Mouse (Mus musculus): ENCODE results near the gene Zfp867. TPM values are rescaled to one million over a fixed set of nuclear protein-coding genes. Genes with fewer than 3 reads are reported as not detected.

The Zfp867 gene
- total RNA-seq, 2 experiments from 2014 or later = 3.9 to 4.8 TPM

DNA sequence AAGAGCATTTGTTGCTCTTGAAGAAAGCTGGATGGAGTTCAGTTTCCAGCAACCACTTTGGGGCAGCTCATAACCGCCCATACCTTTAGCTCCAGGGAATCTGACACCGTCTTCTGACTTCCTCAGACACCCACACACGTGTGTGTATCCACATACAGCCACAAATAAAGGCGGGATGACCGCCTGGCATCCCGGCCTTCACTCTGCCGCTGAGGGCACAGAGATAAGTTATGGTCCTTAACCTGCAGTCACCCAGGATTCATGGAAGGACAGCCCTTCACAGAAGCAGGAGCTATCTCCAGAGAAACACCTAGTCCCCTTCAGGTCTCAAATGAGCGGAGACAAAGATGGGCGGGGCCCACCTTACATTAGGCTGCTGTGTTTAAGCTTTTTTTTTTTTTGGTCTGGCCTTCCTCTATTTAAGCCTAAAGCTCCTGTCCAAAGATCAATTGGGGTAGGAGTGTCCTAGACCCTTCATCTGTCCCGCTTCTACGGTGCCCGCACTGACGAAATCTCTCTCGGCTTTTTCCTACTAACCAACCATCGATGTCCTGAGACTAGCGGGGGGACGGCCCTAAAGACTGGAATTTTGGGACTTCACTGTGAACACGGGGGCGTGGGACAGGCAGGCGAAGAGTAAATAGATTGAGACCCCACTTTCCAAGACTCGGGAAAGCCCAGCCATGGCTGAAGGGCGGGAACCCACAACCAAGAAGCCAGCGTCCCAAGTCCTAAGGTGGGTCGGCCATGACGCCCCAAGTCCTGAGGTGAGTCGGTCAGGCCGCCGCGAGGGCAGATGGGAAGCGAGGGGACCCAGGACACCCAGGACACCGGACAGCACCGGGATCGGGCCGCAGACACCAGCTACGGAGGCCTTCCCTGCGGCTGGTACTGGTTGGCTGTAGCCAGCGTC lies 605 bp downstream of the Zfp867 start:
- DNase-seq (ENCODE audit: low spot score in 2 of 2) = no peak
- intact Hi-C loops (cut with DNase I) = no loop called here

DNA sequence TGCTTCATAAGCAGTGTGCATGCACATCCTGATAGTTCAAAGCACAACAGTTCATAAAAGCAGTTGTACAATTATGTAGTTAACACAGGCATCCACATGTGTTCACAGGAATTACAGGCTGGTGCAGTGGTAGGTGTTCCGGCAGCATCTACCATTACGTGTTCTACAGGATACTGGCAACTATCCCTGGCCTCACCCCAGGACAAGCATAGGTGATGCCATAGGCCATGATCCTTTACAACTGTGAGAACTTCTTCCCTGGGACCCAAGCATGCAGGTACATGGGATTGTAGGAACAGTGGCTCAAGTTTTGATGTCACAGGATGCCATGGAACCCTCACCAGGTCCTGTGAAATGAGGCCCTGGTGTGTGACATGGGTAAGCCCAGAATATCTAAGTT lies 11.8 kb downstream of the Zfp867 start:
- intact Hi-C loops (cut with DNase I) = no loop called here

DNA sequence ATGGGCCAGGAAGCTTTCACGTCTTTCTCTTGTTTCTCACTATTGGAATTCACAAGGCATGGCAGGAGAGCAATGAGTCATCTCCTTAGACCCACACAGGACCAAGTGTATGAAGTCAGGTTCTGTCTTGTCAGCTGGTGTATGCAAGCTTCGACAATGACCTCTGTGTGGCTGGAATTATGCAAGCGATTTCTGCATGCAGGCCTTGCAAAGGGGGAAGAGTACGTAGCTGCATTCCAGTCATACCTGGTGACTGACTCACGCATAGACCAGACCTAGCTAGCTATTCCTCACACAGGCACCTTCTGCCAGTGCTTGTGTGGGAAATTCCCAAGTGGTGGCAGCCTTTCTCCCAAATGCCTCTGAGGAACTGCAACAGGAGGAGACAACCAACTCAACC lies 13.3 kb downstream of the Zfp867 start:
- intact Hi-C loops (cut with DNase I) = no loop called here
- DNase-seq (ENCODE audit: low spot score in 2 of 2) = peak in 1 of 2 experiments; percentile 38

More for the DNA sequence above, 11.8 kb downstream of the Zfp867 start:
- DNase-seq (ENCODE audit: low spot score in 2 of 2) = no peak

DNA sequence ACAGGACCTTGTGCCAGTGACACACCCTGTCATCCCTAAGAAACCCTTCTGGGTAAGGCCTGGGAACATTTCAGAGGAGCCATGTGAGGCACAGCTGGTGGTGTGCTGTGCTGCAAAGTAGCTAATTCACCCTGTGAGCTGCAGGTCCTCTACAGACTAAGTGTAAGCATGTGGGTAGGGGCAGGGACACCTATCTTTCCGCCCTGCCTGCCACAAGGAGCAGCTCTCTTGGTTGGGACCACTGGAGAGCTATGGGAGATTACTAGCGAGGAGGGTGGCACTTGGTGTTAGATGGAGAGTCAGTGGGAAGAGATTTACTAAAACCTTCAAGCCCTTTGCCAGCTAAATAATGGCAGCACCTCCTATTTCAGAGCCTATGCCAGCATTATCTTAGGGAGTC lies 15.4 kb downstream of the Zfp867 start:
- DNase-seq (ENCODE audit: low spot score in 2 of 2) = no peak
- intact Hi-C loops (cut with DNase I) = no loop called here

DNA sequence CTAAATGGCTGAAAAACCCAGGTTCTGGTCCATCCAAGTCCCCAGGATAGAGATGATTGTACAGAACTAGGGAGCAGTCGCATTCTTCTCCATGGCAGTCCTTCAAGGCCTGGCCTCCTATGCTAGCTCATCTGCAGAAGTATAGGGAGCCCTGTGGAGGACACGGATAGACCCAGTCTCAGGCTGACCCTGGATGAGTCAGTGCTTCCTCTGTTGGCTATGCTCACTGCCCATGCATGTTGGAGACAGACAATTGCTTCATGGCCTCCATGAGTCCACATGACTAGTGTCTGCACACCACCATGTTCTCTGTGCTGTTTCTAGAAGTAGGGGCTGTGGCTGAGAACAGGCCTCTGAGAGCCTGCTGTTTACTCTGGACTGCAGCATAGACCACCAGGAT lies 15.9 kb downstream of the Zfp867 start:
- no peak for DNase-seq (ENCODE audit: low spot score in 2 of 2)
- intact Hi-C loops (cut with DNase I) = no loop called here

DNA sequence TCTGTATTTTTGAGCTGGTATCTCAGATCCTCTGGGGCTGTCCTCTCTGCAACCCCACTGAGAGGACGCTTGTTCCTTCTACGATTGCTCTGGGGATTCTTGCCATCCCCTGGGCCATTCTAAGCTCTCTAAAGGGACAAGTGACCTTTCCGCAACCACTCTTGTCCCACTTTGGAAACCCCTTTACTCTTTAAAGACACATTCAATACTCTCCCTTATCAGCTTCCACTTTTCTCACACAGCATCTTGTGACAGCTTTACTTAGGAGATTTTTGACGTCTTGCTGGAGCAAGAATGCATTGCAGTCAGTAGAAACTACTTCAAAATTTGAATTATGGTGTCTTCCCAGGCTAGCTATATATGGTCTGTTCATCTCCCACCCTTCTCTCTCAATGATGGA lies 21.2 kb downstream of the Zfp867 start, which contains the start of gene Snap47:
Gene Snap47, minus strand, starts transcription at position 101 of the 400 bp plus-strand sequence.
- intact Hi-C loops (cut with DNase I) = no loop called here
- no peak for DNase-seq (ENCODE audit: low spot score in 2 of 2)

DNA sequence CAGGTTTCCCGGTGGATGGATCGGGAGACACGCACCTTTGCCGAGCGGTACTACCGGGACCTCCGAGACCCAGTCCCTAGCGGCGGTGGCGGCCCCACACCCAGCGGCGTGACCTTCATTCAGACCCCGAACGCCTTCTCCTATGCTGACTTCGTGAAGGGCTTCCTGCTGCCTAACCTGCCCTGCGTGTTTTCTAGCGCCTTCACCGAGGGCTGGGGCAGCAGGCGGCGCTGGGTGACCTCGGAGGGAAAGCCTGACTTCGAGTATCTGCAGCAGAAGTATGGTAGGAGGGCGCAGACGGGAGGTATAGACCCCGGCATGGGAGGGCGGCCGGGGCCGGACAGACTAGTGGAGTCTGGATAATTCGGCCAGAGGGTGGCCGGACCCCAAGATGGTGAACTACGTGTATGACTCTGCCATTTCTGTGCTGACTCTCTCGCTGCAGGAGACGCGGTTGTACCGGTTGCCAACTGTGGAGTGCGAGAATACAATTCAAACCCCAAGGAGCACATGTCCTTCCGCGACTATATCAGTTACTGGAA lies 22.0 kb downstream of the Zfp867 start:
- intact Hi-C loops (cut with DNase I) = no loop called here
- peak in 1 of 2 experiments; percentile 34 for DNase-seq (ENCODE audit: low spot score in 2 of 2)

GRCm38 (mm10) chr11:59449741-59450229 lies 22.5 kb downstream of the Zfp867 start, which contains the start of gene Jmjd4:
Gene Jmjd4, plus strand, starts transcription at chr11:59450045.
- intact Hi-C loops (cut with DNase I) = no loop called here

GRCm38 (mm10) chr11:59443102-59443501 lies 29.2 kb downstream of the Zfp867 start:
- intact Hi-C loops (cut with DNase I) = no loop called here
- DNase-seq (ENCODE audit: low spot score in 2 of 2) = no peak

More at GRCm38 (mm10) chr11:59449741-59450229, 22.5 kb downstream of the Zfp867 start, which contains the start of gene Jmjd4:
- DNase-seq (ENCODE audit: low spot score in 2 of 2) = peak; percentile 93 to 94

- DNase-seq (ENCODE audit: low spot score in 2 of 2) = no peak
These were observed 34.3 kb downstream of the Zfp867 start for GRCm38 (mm10) chr11:59437954-59438353.

DNA sequence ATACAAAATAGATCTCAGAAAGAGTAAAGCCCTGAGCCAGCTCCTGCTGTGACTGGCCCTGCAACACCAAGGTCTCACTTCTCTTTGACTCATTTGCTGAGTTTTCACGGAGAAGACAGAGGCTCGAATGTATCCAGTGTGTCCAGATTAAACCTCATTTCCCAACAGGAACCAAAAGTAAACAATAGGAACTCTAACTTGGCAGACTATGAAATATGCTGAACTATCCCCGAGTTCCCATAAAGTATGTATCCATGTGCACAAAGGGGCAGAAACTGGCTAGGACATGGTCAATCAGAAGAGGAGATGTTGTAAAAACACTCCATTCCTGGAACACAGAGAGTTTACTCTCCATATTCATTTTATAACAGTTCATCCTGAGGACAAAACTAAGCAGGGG lies 40.0 kb downstream of the Zfp867 start:
- no peak for DNase-seq (ENCODE audit: low spot score in 2 of 2)
- intact Hi-C loops (cut with DNase I) = no loop called here

More at GRCm38 (mm10) chr11:59437954-59438353, 34.3 kb downstream of the Zfp867 start:
- intact Hi-C loops (cut with DNase I) = no loop called here

- intact Hi-C loops (cut with DNase I) = loop anchor here (5.0 kb wide), 1 partner anchor 123 kb away; the partner anchor contains the start of gene Wnt9a
- DNase-seq (ENCODE audit: low spot score in 2 of 2) = no peak
These were observed 42.3 kb downstream of the Zfp867 start for GRCm38 (mm10) chr11:59429959-59430358.

- intact Hi-C loops (cut with DNase I) = loop anchor here (5.0 kb wide), 1 partner anchor 121 kb away; the partner anchor contains the start of gene Wnt9a
- no peak for DNase-seq (ENCODE audit: low spot score in 2 of 2)
These were observed 44.1 kb downstream of the Zfp867 start for GRCm38 (mm10) chr11:59428057-59428660.

- intact Hi-C loops (cut with DNase I) = loop anchor here (5.0 kb wide), 1 partner anchor 118 kb away; the partner anchor contains the start of gene Wnt9a
- peak; percentile 38 to 47 for DNase-seq (ENCODE audit: low spot score in 2 of 2)
These were observed 46.6 kb downstream of the Zfp867 start for GRCm38 (mm10) chr11:59425671-59426101.

GRCm38 (mm10) chr11:59423010-59423588 lies 49.2 kb downstream of the Zfp867 start:
- intact Hi-C loops (cut with DNase I) = no loop called here
- DNase-seq (ENCODE audit: low spot score in 2 of 2) = no peak

- intact Hi-C loops (cut with DNase I) = no loop called here
- no peak for DNase-seq (ENCODE audit: low spot score in 2 of 2)
These were observed 50.3 kb downstream of the Zfp867 start for GRCm38 (mm10) chr11:59421967-59422366.

GRCm38 (mm10) chr11:59421436-59421835 lies 50.8 kb downstream of the Zfp867 start:
- DNase-seq (ENCODE audit: low spot score in 2 of 2) = no peak

GRCm38 (mm10) chr11:59418708-59419107 lies 53.6 kb downstream of the Zfp867 start:
- intact Hi-C loops (cut with DNase I) = no loop called here

More at GRCm38 (mm10) chr11:59421436-59421835, 50.8 kb downstream of the Zfp867 start:
- intact Hi-C loops (cut with DNase I) = no loop called here

More at GRCm38 (mm10) chr11:59418708-59419107, 53.6 kb downstream of the Zfp867 start:
- DNase-seq (ENCODE audit: low spot score in 2 of 2) = no peak

All from left cerebral cortex, postnatal 36 days (tissue).